Mouse (Mus musculus) embryonic facial prominence, embryonic 13.5 days (tissue): ENCODE data around the gene Slc7a8. TPM values are rescaled to one million over a fixed set of nuclear protein-coding genes. Genes with fewer than 3 reads are reported as not detected.
"Not testable (repeated sequence)": the region's sequence is repeated elsewhere in the genome, so short reads cannot be mapped to it uniquely, and the experiment has no call there.

Experiments used
- ATAC-seq: fragments of 200-750 bp; cut with Nextera tagmentation; 2 replicates; pipeline ENCODE4 v1.8.0; 2017; ENCODE audit warnings: low read depth; ENCODE audit not compliant: insufficient number of reproducible peaks, insufficient read depth, low FRiP score, low TSS enrichment
- H3K27ac ChIP-seq: fragments of 300-500 bp; sonication (generic); 2 replicates; pipeline ENCODE4 v1.5.1; 2015; ENCODE audit warnings: moderate library complexity, mild to moderate bottlenecking, inconsistent platforms
- H3K27me3 ChIP-seq: fragments of 300-500 bp; sonication (generic); 2 replicates; pipeline ENCODE4 v1.6.1; 2015; ENCODE audit warnings: mild to moderate bottlenecking, inconsistent platforms
- H3K36me3 ChIP-seq: fragments of 300-500 bp; sonication (generic); 2 replicates; pipeline ENCODE4 v1.6.1; 2015; ENCODE audit warnings: mild to moderate bottlenecking, inconsistent platforms
- H3K4me1 ChIP-seq: fragments of 300-500 bp; sonication (generic); 2 replicates; pipeline ENCODE4 v1.6.1; 2015; ENCODE audit warnings: inconsistent platforms
- H3K4me2 ChIP-seq: fragments of 300-500 bp; sonication (generic); 2 replicates; pipeline ENCODE4 v1.6.1; 2015; ENCODE audit warnings: moderate library complexity, mild to moderate bottlenecking, inconsistent platforms
- H3K4me3 ChIP-seq: fragments of 300-500 bp; sonication (generic); 2 replicates; pipeline ENCODE4 v1.5.1; 2015; ENCODE audit warnings: mild to moderate bottlenecking, inconsistent platforms
- H3K9ac ChIP-seq: fragments of 300-500 bp; sonication (generic); 2 replicates; pipeline ENCODE4 v1.6.1; 2015; ENCODE audit warnings: mild to moderate bottlenecking, inconsistent platforms
- H3K9me3 ChIP-seq: fragments of 300-500 bp; sonication (generic); 2 replicates; pipeline ENCODE4 v1.6.1; 2016; ENCODE audit warnings: inconsistent platforms
- WGBS: fragments of 180-500 bp; shearing (Covaris S2); methylation state at CpG from one replicate; pipeline ENCODE4 v1.1.7; 2015; ENCODE audit warnings: mixed read lengths; 5-methylcytosine and 5-hydroxymethylcytosine counted together
- polyA plus RNA-seq: library from polyadenylated mRNA; unstranded; fragments of >200 nt; fragmentation: Nextera tagmentation; extraction: Ambion mirVana; gene quantifications from 2 replicates; pipeline ENCODE4 v1.2.1, GENCODE M21; 2015

Gene Slc7a8
- polyA plus RNA-seq, 1 experiment from 2014 or later = 2.9 TPM

GRCm38 (mm10) chr14:54780084-54780483, 1.7 kb downstream of the Slc7a8 start:
- 88% methylated on average over 9 of the region's 9 CpGs for WGBS
- Histone ChIP-seq H3K27ac (no peak overlapping the region), H3K4me2 (peak overlapping the region; percentile 90; the same call in 1 of the 2 replicates), H3K4me3 (peak overlapping the region; percentile 53; the same call in 1 of the 2 replicates), H3K27me3 (peaks cover 44% of the 10 kb centered on the region), H3K9ac (no peak overlapping the region), H3K4me1 (peaks cover 11% of the 10 kb centered on the region), H3K9me3 (no peaks in the 10 kb centered on the region), H3K36me3 (no peaks in the 10 kb centered on the region)
- ATAC-seq = no peak

GRCm38 (mm10) chr14:54777893-54778292, 3.9 kb downstream of the Slc7a8 start:
- no peak overlapping the region for H3K4me3 ChIP-seq
- H3K4me2 ChIP-seq = no peak overlapping the region
- H3K36me3 ChIP-seq = no peaks in the 10 kb centered on the region
- H3K27me3 ChIP-seq = peaks cover 40% of the 10 kb centered on the region
- H3K9me3 ChIP-seq = no peaks in the 10 kb centered on the region
- H3K4me1 ChIP-seq = peaks cover 11% of the 10 kb centered on the region
- 80% methylated on average over 4 of the region's 4 CpGs for WGBS
- no peak for ATAC-seq
- H3K9ac ChIP-seq = no peak overlapping the region
- no peak overlapping the region for H3K27ac ChIP-seq

- Histone ChIP-seq H3K4me2 (no peak overlapping the region), H3K9ac (no peak overlapping the region), H3K4me1 (peaks cover 9% of the 10 kb centered on the region), H3K4me3 (no peak overlapping the region), H3K36me3 (no peaks in the 10 kb centered on the region), H3K27me3 (peaks cover 31% of the 10 kb centered on the region), H3K9me3 (no peaks in the 10 kb centered on the region), H3K27ac (no peak overlapping the region)
- WGBS = 92% methylated on average over 5 of the region's 5 CpGs
- no peak for ATAC-seq
Measured at GRCm38 (mm10) chr14:54776768-54777167, 5.0 kb downstream of the Slc7a8 start.

- WGBS = 85% methylated on average over 7 of the region's 7 CpGs
- Histone ChIP-seq H3K4me2 (no peak overlapping the region), H3K4me3 (no peak overlapping the region), H3K4me1 (peaks cover 3% of the 10 kb centered on the region; the same call in 1 of the 2 replicates), H3K36me3 (no peaks in the 10 kb centered on the region), H3K9me3 (no peaks in the 10 kb centered on the region), H3K27ac (no peak overlapping the region), H3K27me3 (peaks cover 19% of the 10 kb centered on the region), H3K9ac (no peak overlapping the region)
- ATAC-seq = no peak
Measured at GRCm38 (mm10) chr14:54775534-54776041, 6.2 kb downstream of the Slc7a8 start.

- Histone ChIP-seq H3K9me3 (no peaks in the 10 kb centered on the region), H3K4me3 (no peak overlapping the region), H3K36me3 (no peaks in the 10 kb centered on the region), H3K9ac (no peak overlapping the region), H3K4me2 (no peak overlapping the region), H3K27me3 (no peaks in the 10 kb centered on the region), H3K27ac (no peak overlapping the region), H3K4me1 (no peaks in the 10 kb centered on the region)
- ATAC-seq = no peak
- 79% methylated on average over 20 of the region's 20 CpGs for WGBS
Measured at GRCm38 (mm10) chr14:54772333-54772856, 9.4 kb downstream of the Slc7a8 start.

GRCm38 (mm10) chr14:54770373-54770772, 11.4 kb downstream of the Slc7a8 start:
- WGBS = 96% methylated on average over 5 of the region's 5 CpGs
- Histone ChIP-seq H3K9ac (no peak overlapping the region), H3K36me3 (no peaks in the 10 kb centered on the region), H3K9me3 (no peaks in the 10 kb centered on the region), H3K4me2 (no peak overlapping the region), H3K27ac (no peak overlapping the region), H3K4me1 (no peaks in the 10 kb centered on the region), H3K4me3 (no peak overlapping the region), H3K27me3 (no peaks in the 10 kb centered on the region)
- no peak for ATAC-seq

- no peaks in the 10 kb centered on the region for H3K9me3 ChIP-seq
- no peak overlapping the region for H3K4me2 ChIP-seq
- no peak for ATAC-seq
- no peak overlapping the region for H3K4me3 ChIP-seq
- no peak overlapping the region for H3K9ac ChIP-seq
- H3K36me3 ChIP-seq = no peaks in the 10 kb centered on the region
- no peaks in the 10 kb centered on the region for H3K4me1 ChIP-seq
- H3K27ac ChIP-seq = no peak overlapping the region
- H3K27me3 ChIP-seq = no peaks in the 10 kb centered on the region
- 93% methylated on average over 5 of the region's 5 CpGs for WGBS
Measured at GRCm38 (mm10) chr14:54769068-54769425, 12.7 kb downstream of the Slc7a8 start.

GRCm38 (mm10) chr14:54768314-54769067, 13.3 kb downstream of the Slc7a8 start:
- no peaks in the 10 kb centered on the region for H3K9me3 ChIP-seq
- no peaks in the 10 kb centered on the region for H3K27me3 ChIP-seq
- H3K27ac ChIP-seq = no peak overlapping the region
- 80% methylated on average over 10 of the region's 10 CpGs for WGBS
- no peak overlapping the region for H3K4me2 ChIP-seq
- no peaks in the 10 kb centered on the region for H3K36me3 ChIP-seq
- H3K4me3 ChIP-seq = no peak overlapping the region
- ATAC-seq = no peak
- no peaks in the 10 kb centered on the region for H3K4me1 ChIP-seq
- no peak overlapping the region for H3K9ac ChIP-seq

GRCm38 (mm10) chr14:54766937-54767336, 14.8 kb downstream of the Slc7a8 start:
- not testable (repeated sequence) for ATAC-seq, H3K4me3 ChIP-seq, H3K27me3 ChIP-seq, H3K36me3 ChIP-seq, H3K9me3 ChIP-seq, H3K4me2 ChIP-seq, H3K27ac ChIP-seq, H3K9ac ChIP-seq, H3K4me1 ChIP-seq
- 94% methylated on average over 7 of the region's 7 CpGs for WGBS

- ATAC-seq = no peak
- no peak overlapping the region for H3K4me3 ChIP-seq
- WGBS = 67% methylated on average over 6 of the region's 6 CpGs
- H3K27ac ChIP-seq = 0 out of 2 replicates have a peak overlapping the region, but pooled peaks have one; percentile 7
- H3K27me3 ChIP-seq = no peaks in the 10 kb centered on the region
- H3K4me2 ChIP-seq = no peak overlapping the region
- no peaks in the 10 kb centered on the region for H3K9me3 ChIP-seq
- 0 out of 2 replicates have a peak, but pooled peaks cover 7% of the 10 kb centered on the region for H3K4me1 ChIP-seq
- no peak overlapping the region; the same call in 1 of the 2 replicates for H3K9ac ChIP-seq
- no peaks in the 10 kb centered on the region for H3K36me3 ChIP-seq
Measured at GRCm38 (mm10) chr14:54756382-54756781, 25.4 kb downstream of the Slc7a8 start.

- ATAC-seq = no peak
- no peak overlapping the region; the same call in 1 of the 2 replicates for H3K27ac ChIP-seq
- no peaks in the 10 kb centered on the region for H3K9me3 ChIP-seq
- no peaks in the 10 kb centered on the region for H3K36me3 ChIP-seq
- no peak overlapping the region for H3K4me3 ChIP-seq
- 0 out of 2 replicates have a peak overlapping the region, but pooled peaks have one; percentile 6 for H3K9ac ChIP-seq
- H3K4me2 ChIP-seq = no peak overlapping the region
- 0 out of 2 replicates have a peak, but pooled peaks cover 7% of the 10 kb centered on the region for H3K4me1 ChIP-seq
- 40% methylated on average over 6 of the region's 6 CpGs for WGBS
- no peaks in the 10 kb centered on the region for H3K27me3 ChIP-seq
Measured at GRCm38 (mm10) chr14:54754602-54755018, 27.1 kb downstream of the Slc7a8 start.
